Mouse (Mus musculus): ENCODE results near the gene Osr1.

The Osr1 gene

GRCm38 (mm10) chr12:9569971-9570370, at the start of gene Osr1:
Gene Osr1, plus strand, starts transcription at chr12:9570116.
- DNase-seq: peak; percentile 43 to 54

GRCm38 (mm10) chr12:9550328-9550727, 19.6 kb upstream of the Osr1 start:
- DNase-seq: no peak

DNA sequence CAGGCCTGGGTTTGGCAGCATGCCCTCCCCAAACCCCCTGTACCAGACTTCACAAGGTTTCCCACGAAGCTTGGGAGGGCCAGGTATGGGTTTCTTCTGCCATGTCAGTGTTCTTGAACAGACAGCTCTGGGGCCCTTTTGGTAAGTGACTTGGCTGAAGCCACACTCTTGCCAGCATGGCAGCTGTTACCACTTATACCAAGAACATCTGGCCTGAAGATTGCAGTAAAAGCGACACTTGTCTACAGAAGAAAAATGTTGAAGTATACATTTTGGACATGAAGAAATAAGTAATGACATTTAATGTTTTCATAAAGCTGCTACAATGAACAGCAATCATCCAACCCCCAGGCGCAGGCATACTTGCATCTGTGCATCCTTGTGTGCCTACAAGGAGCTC, 5.0 kb upstream of the Osr1 start:
- DNase-seq: no peak

- DNase-seq: no peak
Measured at GRCm38 (mm10) chr12:9570496-9570995, 630 bp downstream of the Osr1 start.

DNA sequence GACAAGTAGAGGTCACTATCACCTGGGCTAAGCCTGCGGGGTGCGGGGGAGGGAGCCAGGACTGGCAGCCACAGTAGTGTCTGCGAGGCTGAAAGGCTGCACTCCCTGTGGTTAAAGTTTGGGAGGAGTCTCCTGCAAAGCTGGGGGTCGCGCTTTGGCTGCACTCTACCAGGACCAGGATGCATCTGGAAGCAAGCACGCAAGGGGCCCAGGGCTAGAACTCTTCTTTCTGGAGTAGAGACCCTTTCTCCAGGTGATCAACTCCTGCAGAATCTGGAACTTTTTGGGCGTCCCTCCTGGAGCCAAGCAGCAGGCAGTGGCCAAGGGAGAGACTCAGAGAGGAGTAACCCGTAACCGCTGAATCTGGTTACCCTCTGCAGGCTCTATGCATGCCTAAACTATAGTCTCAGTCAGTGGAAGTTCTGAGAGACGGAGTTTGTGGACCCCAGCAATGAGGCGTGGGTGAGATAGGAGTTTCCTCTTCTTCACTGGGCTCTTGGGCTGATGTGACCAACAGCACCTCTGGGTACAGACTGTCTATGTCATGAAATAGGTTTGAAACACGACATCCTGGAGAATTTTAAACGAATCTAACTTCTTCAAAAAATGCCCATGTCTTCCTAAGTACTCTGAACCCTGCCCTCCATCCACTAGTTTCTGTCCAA, 1.5 kb downstream of the Osr1 start:
- DNase-seq: no peak

GRCm38 (mm10) chr12:9572022-9572421, 2.1 kb downstream of the Osr1 start:
- no peak for DNase-seq

GRCm38 (mm10) chr12:9573682-9574081, 3.8 kb downstream of the Osr1 start:
- no peak for DNase-seq

- DNase-seq: peak; percentile 30 to 43
Measured at GRCm38 (mm10) chr12:9574244-9574871, 4.4 kb downstream of the Osr1 start.

DNA sequence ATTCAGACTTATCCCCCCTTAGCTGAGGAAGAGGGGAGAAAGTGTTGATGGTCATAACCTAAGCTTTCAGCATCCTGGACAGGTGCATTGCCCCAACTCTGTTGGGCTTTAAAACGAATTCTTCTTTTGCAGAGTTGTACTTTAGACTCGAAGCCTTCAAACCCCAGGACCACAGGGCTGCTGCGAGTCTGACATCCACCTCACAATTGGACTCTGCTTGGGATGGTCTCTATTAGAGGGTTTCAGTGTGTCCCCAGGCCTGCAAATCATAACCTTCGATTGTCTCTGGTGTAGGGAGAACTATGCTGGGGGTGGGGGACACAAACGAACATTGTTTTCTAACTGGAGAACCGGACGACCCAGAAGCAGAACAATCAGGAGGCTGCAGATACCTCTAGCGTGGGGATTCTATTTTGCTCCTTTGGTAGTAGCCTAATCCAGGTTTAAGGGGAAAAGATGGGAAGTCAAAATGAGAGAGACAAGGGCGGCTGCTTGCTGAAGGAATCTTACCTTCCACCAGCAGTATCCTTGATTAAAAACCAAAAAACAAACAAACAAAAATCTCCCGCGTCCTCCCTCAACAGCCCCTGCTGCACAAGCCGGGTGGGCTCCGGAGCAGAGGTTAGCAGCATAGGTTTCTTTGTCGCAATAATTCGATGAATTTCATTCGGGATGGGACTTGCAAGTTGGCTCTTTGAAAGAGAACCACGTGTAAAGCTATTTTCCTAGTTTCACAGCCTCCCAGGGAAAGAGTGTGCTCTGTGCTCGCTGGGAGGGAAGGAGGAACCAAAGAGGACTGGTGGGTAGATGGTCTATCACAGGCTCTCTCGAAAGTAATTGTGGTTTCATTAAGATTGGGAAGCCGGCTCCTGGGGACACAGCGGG, 5.5 kb downstream of the Osr1 start:
- no peak for DNase-seq

DNA sequence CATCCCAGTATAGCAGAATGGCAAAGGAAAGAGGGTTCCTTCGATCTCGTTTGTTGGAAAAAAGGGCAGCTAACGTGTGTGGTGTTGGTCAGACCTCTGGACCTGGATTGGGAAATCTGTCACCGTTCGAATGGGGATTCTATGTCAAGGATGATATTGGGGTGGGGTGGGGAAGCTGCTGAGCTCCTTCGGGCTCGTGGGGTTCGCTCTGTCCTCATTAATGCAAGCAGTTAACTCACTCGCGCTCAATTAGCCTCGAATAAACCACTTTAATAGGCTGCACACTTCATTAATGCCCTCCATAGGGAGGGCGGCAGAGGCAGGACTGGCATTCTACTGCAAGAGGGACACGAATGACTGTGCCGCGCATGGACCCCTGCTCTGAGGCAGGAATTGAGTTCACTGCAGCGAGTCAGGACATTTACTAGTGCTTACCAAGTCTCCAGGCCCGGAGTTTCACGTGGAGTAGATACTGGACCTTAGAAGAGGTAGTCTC, 6.2 kb downstream of the Osr1 start:
- no peak for DNase-seq

- DNase-seq: no peak
Measured at GRCm38 (mm10) chr12:9577610-9578009, 7.7 kb downstream of the Osr1 start.

DNA sequence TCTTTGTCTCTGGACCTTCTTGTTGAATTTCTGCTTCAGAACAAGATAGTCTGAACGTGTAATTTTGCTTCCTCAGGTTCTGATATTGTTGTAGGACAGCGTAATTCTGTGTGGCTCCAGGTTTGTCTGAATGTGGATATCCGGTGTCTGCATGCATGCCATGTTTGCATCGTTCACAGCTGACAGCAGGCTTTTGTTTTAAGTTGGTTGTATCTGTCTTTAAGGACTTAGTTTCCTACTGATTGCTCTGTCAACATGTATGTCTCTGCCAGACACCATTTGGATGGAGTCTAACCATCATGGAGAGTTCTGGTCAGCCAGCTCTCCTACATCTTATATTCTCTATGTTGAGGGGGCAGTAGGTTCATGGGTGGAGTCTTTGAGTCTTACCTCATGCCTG, 8.7 kb downstream of the Osr1 start:
- no peak for DNase-seq

GRCm38 (mm10) chr12:9579301-9580030, 9.6 kb downstream of the Osr1 start:
- DNase-seq: no peak

DNA sequence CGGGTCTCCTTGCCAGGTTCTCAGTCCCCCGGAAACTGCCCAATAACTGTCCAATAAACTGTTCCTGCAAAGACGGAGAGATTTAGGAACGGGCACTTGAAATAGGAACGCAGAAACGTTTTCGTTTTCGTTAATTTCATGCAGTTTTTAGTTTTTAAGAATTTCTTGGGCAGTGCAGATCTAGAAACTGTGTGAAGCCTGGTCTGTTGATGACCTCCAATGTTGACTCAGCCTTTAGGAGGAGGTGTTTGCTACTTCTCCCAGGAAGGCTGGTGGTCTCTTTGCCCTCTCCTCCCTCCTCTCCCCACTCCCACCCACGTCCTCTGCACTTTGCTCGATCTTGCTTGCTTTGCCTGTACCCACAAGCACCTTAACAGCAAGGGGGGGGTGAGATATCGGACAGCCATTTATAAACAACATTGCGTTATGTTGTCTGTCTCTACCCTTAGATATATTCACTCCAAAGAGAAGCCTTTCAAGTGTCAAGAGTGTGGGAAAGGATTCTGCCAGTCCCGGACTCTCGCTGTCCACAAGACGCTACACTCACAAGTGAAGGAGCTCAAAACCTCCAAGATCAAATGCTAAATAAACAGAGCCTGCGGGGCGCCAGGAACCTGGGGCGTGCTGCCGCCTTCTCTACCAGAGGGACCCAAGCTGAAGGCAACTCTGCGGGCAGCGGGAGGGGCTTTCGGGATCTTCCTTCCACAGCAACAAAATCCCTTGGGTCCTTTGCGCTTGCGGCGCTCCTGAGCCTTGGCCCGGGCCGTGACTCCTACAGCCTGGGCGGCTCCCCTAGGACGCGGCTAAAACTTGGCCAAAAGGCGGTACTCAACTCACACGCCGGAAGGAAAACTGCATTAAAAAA, 10.4 kb downstream of the Osr1 start:
- DNase-seq: no peak

DNA sequence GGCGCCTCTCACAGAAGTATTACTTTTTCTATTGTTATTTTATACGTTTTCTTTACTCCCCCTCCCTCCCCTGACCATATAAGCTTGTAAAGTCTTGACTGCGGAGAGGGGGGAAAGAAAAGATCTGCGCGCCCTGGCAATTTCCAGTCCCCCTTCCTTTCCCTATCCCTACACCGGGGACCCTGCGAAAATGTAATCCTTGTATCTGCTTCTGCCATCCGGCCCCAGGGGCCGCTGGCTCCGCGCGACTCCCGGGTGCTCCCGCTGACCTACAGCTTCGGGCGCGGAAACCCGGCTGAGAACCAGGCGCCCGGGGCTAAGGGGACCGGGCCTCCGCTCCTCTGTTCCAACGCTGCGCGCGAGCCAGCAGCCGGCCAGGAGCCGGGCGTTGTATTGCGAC, 11.1 kb downstream of the Osr1 start:
- no peak for DNase-seq

- DNase-seq: no peak
Measured at GRCm38 (mm10) chr12:9581506-9581905, 11.6 kb downstream of the Osr1 start.

- DNase-seq: no peak
Measured at GRCm38 (mm10) chr12:9582248-9582995, 12.5 kb downstream of the Osr1 start.

DNA sequence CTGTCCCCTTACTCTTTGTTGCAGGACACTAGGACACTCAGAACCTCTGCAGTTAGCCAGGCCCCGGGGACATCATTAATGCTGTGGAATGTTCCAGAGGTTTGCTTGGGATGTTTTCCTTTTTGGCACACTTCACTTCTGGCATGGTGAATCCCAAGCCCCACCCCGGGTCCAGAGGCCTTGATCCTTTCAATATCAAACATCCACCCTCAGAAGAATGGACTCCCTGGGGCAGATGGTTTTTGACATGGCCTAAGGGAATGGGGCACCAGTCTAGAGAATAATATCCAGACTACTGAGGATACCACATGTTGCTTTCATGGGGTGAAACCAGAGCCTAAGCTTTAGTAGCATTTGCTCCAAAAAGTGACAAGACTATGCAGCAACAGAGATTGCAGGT, 13.5 kb downstream of the Osr1 start:
- no peak for DNase-seq

DNA sequence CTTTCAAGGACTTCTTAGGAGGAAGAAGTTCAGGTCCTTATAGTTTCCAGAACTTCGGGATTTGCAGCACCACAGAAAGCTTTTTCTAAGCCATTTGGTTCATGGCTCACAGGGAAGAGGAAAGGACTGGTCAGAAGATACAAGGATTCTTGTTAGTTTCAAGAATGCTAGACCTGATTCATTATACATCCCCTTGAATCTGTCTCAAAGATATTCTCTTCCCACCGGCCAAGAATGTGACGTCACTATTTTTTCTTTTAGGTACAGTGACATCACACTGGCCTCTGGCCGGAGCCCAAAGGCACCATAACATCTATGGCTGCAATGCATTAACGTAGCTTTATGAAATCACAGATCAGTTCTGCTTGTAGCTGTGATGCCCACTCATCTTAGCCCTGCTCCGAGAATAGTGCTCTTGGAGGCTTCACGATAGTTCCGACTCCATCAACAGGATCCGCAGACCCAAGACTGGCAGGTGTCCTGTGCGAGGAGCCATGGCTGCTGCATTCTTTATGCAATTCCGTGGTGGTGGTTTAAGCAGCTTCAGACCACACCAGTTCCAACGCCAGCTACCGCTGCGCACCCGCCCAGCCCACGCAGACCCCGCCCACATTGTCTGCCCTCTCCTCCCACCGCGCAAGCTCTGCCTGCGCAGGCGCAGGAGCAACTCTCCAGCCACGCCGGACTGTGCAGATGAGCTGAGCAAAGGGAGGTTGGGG, 14.6 kb downstream of the Osr1 start:
- DNase-seq: peak; percentile 72 to 81

- no peak for DNase-seq
Measured at GRCm38 (mm10) chr12:9585085-9585453, 15.2 kb downstream of the Osr1 start.

Data from lung, adult 18-20 months (tissue).